Mouse (Mus musculus) forebrain, embryonic 14.5 days (tissue): ENCODE measurements at regions not wholly inside any gene's neighbourhood (a gene's known extent, or its start where the extent isn't known, plus 50 kb on each side); places are given as distances from the start of the nearest gene placed in this dataset.

ENCODE experiments used
- ATAC-seq: fragments of 200-750 bp; cut with Nextera tagmentation; 2 replicates; pipeline ENCODE4 v1.8.0; 2017; ENCODE audit warnings: mild to moderate bottlenecking, moderate library complexity
- DNase-seq: peaks from one replicate; pipeline ENCODE4 v3.0.0-alpha.2; 2015; ENCODE audit warnings: low spot score
- H3K27ac ChIP-seq: fragments of 300-500 bp; sonication (generic); 2 replicates; pipeline ENCODE4 v1.5.1; 2014; ENCODE audit warnings: low read depth, mild to moderate bottlenecking, control low read depth, low read length, moderate library complexity
- H3K27me3 ChIP-seq: fragments of 300-500 bp; sonication (generic); replicated peaks from 2 replicates; pipeline ENCODE4 v1.6.1; 2014; ENCODE audit warnings: low read length, control low read depth, mixed read lengths; ENCODE audit not compliant: control insufficient read depth, insufficient read depth
- H3K36me3 ChIP-seq: fragments of 300-500 bp; sonication (generic); 2 replicates; pipeline ENCODE4 v1.6.1; 2014; ENCODE audit warnings: low read length, control low read depth; ENCODE audit not compliant: control insufficient read depth, insufficient read depth
- H3K4me1 ChIP-seq: fragments of 300-500 bp; sonication (generic); 2 replicates; pipeline ENCODE4 v1.6.1; 2014; ENCODE audit warnings: antibody characterized with exemption, low read length, control low read depth; ENCODE audit not compliant: control insufficient read depth, insufficient read depth
- H3K4me2 ChIP-seq: fragments of 300-500 bp; sonication (generic); 2 replicates; pipeline ENCODE4 v1.6.1; 2014; ENCODE audit warnings: mild to moderate bottlenecking, control low read depth, low read length
- H3K4me3 ChIP-seq: fragments of 300-500 bp; sonication (generic); 2 replicates; pipeline ENCODE4 v1.5.1; 2014; ENCODE audit warnings: low read depth, low read length, control low read depth
- H3K9ac ChIP-seq: fragments of 300-500 bp; sonication (generic); 2 replicates; pipeline ENCODE4 v1.6.1; 2014; ENCODE audit warnings: mild to moderate bottlenecking, low read length, control low read depth, moderate library complexity
- H3K9me3 ChIP-seq: fragments of 300-500 bp; sonication (generic); replicated peaks from 2 replicates; pipeline ENCODE4 v1.6.1; 2016; ENCODE audit warnings: low read length, control low read depth, mixed read lengths; ENCODE audit not compliant: control insufficient read depth
- WGBS: fragments of 180-500 bp; shearing (Covaris S2); extraction: QIAGEN DNeasy Blood & Tissue Kit; methylation state at CpG from one replicate; pipeline ENCODE4 v1.1.7; 2014; 5-methylcytosine and 5-hydroxymethylcytosine counted together

DNA sequence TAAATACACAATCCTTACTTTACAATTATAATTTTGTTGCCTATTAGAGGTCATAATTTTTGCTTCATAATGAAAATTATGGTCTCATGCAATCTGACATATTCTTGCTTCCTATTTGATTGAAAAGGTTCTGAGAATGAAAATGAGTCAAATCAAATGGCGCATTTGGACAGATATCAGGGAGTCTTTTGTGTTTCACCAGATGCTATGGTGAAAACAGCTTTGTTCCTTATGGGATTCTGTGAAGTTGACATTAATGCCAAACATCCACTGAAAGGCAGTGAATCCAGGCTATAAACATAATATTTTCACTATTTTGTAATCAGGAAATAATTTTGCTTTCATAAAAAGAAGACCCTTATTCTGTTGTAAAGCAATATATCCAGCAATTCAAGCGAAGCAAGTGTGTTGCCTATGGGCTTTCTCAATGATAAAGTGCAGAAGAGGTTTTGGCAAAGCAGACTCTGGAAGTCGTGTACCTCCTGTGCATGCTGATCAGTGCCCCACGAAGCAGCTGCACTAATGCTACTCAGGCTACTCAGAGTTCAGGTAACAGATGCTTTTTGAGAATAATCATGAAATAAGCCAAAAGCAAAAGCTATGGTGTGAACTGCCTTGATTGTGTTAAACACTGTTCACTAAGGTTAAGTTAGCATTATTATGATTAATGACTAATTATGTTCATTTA, 1353.0 kb upstream of the Luzp2 start:
- no peak overlapping the region for H3K27ac ChIP-seq
- no peak overlapping the region for H3K4me3 ChIP-seq
- H3K36me3 ChIP-seq: no peaks in the 10 kb centered on the region
- ATAC-seq: peak; percentile 74
- H3K9ac ChIP-seq: no peak overlapping the region
- no peak overlapping the region for H3K4me2 ChIP-seq
- no peaks in the 10 kb centered on the region for H3K9me3 ChIP-seq
- no peaks in the 10 kb centered on the region; the same call in 1 of the 2 replicates for H3K4me1 ChIP-seq
- H3K27me3 ChIP-seq: no peaks in the 10 kb centered on the region
- 63% methylated on average over 4 of the region's 4 CpGs for WGBS
- peak; percentile 69 for DNase-seq

DNA sequence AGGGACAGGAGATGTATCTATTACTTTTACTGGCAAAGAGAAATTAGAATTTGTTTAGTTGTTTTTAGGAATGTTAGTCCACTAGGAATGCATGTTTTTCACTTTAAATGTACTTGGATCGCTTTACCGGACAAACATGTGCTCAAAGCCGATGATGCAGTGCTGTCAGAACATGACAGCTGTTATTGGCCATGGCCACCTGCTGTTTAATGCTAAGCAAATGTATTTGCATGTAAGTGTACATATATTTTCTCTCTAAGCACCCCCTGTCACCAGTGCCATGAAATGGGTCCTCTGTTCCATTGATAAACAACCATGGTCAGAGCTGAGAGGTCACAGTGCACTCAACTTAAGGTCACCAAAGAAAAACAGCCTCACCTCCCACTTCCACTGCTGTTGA, 1349.2 kb upstream of the Luzp2 start:
- Histone ChIP-seq H3K9ac (no peak overlapping the region), H3K4me3 (no peak overlapping the region), H3K27ac (no peak overlapping the region), H3K27me3 (no peaks in the 10 kb centered on the region), H3K4me2 (no peak overlapping the region), H3K4me1 (no peaks in the 10 kb centered on the region; the same call in 1 of the 2 replicates), H3K36me3 (no peaks in the 10 kb centered on the region), H3K9me3 (no peaks in the 10 kb centered on the region)
- ATAC-seq (no peak), DNase-seq (peak; percentile 41)
- 66% methylated on average over 3 of the region's 3 CpGs for WGBS

DNA sequence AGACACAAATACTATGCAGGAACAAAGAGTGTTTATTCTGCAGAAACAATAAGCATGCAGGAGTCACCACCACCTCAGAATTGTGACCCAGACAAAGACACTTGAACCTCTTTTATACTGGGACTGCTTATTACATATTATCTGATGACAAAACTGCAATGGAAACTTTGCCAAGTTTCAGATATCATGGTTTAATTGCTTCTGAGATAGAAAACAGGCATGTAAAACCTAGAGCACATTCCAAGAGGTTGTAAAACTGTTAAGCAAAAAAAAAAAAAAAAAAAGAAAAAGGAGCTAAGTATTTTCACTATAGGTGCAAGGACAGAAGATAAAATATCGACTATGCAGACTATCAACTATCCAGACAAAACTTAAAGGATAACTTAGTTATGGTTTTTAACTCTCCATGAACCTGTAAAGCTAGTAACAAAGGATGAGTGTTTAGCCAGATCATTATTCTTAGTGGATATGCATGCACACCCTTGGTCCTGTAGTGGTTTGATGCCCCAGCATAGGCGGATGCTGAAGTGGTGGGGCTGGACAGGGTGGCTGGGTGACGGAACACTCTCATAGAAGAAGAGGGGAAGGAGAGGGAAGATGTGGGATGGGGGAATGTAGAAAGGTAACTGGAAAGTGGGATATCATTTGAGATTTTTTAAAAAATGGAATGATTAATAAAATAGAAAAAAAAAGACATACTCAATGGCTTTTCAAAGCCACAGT, 1312.9 kb upstream of the Luzp2 start:
- H3K9ac ChIP-seq: no peak overlapping the region
- no peak overlapping the region for H3K4me2 ChIP-seq
- H3K4me3 ChIP-seq: no peak overlapping the region
- no peaks in the 10 kb centered on the region for H3K36me3 ChIP-seq
- no peak for ATAC-seq
- H3K4me1 ChIP-seq: no peaks in the 10 kb centered on the region
- no peak overlapping the region for H3K27ac ChIP-seq
- DNase-seq: no peak
- no peaks in the 10 kb centered on the region for H3K9me3 ChIP-seq
- no peaks in the 10 kb centered on the region for H3K27me3 ChIP-seq
- WGBS: 88% methylated on average over 3 of the region's 3 CpGs
